Mouse (Mus musculus) lung, postnatal 4 days (tissue): ENCODE data around the gene Gm45799.

Source experiments
- DNase-seq, 2 experiments: peaks; one replicate each; pipeline ENCODE4 v3.0.0; 2021

The Gm45799 gene

GRCm38 (mm10) chr7:105640233-105640893 lies at the start of gene Gm45799, which contains the start of gene Arfip2:
TSS of gene Gm45799 (plus strand) at chr7:105640552.
TSS of gene Arfip2 (minus strand) at chr7:105640416.
- peak; percentile 98 for DNase-seq

GRCm38 (mm10) chr7:105602860-105603623 lies 37.3 kb upstream of the Gm45799 start:
- peak; percentile 68 to 76 for DNase-seq

GRCm38 (mm10) chr7:105608467-105608866 lies 31.9 kb upstream of the Gm45799 start:
- no peak for DNase-seq

- no peak for DNase-seq
Measured at GRCm38 (mm10) chr7:105611767-105612166, 28.6 kb upstream of the Gm45799 start.

- no peak for DNase-seq
Measured at GRCm38 (mm10) chr7:105614400-105614799, 26.0 kb upstream of the Gm45799 start.

GRCm38 (mm10) chr7:105615720-105616119 lies 24.6 kb upstream of the Gm45799 start:
- no peak for DNase-seq

DNA sequence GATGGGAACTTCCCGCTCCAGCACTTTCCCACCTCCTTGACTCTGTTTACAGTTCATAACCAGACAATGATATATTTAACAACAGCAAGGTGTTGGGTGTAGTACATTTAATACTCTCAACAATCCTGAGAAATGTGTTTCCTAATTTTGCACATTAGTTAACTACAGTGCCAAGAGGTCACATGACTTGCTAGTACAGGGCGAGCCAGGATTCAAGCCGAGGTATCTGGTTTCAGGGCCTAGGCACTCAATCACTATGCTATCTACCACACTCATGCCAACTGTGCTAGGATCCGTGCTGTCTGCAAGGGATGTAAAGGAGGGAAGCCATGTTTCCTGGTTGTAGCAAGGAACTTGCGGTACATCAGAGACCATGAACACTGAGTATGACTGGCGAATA lies 23.8 kb upstream of the Gm45799 start:
- DNase-seq: no peak

DNA sequence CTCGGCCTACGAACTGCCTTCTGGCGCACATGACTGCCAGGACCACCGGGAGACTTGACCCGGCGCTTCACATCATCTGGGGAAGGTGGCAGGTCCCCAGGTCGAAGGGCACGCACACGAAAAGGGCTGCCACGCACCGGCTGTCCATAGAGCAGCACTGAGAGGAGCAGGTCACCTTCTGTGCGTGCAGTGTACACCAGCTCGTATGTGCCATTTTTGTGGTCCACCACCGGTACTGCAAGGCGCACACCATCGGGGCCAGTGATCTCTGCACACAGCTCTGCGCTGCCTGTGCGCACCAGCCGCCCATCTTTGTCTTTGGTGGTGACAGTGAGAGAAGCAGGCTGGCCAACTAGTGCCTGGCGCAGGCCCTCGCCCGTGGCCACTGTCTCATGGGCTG lies 22.5 kb upstream of the Gm45799 start:
- DNase-seq: no peak

GRCm38 (mm10) chr7:105619701-105620100 lies 20.7 kb upstream of the Gm45799 start:
- DNase-seq: no peak

- peak; percentile 65 to 82 for DNase-seq
Measured at GRCm38 (mm10) chr7:105621053-105621452, 19.3 kb upstream of the Gm45799 start.

DNA sequence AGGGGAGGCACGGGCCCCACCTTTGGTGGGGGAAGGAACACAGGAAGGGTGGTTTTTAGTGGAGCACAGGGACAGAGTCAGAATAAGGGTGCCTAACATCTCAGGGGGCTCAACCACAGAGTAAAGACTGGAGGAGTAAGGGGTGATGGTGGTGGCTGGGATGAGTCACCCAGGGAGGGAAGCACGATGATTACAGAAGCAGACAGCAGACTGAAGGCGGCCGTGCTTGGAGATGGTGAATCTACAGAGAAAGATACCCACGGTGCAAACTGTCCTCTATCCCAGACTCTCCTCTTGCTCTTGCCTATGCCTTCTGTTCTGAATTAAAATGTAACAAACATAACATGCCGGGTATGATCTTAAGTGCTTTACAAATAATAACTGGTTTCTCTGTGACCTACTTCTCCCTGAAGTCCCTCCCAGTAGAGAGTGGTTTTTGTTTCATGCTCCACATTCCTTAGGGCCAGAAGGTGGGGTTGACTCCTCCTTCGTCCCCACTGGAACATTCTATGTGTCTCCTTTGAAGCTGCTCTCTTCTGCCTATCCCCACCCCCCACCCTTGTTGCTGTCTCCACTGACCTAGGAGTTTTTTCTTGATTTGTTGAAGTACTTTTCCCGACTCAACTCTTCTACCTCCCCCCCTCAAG lies 18.6 kb upstream of the Gm45799 start:
- peak; percentile 33 to 51 for DNase-seq

GRCm38 (mm10) chr7:105625397-105625796 lies 15.0 kb upstream of the Gm45799 start:
- peak; percentile 46 to 75 for DNase-seq

- peak; percentile 79 to 84 for DNase-seq
Measured at GRCm38 (mm10) chr7:105628633-105629032, 11.7 kb upstream of the Gm45799 start.

GRCm38 (mm10) chr7:105632551-105632972 lies 7.8 kb upstream of the Gm45799 start:
- DNase-seq: peak in 1 of 2 experiments; percentile 35

GRCm38 (mm10) chr7:105633127-105633800 lies 7.1 kb upstream of the Gm45799 start, which contains the start of gene Trim3:
TSS of gene Trim3 (minus strand) at chr7:105633571.
- peak; percentile 94 for DNase-seq

- DNase-seq: no peak
Measured at GRCm38 (mm10) chr7:105633801-105634135, 6.6 kb upstream of the Gm45799 start.

DNA sequence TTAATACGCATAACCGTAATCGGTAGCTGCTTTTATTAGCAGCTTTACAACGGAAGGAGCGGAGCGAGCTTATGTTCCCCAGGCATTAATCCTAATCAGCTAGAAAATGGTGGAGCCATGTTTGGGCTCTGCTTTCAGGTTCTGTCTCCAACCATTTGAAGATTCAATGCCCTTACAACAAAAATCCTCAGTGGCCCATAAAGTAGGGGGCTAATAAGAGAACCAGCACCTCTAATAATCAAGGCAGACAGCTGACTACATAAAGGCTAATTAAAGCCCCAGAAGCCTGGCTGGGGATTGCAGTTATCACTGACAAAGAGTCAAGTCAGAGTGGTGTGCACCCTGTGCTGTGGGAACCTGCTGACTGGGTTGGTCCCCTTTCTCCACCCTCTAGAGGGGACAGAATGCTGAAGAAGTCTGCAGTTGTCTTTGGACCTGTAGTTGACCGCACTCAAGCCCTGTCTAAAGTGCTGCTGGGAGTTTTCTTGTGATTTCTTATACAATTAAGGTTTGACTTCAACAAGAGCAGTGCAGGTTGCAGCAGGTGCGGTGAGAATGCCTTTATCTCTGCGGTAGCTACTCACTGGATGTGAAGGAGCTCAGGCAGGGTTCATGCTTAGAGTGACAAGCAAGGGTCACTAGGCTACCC lies 6.0 kb upstream of the Gm45799 start:
- DNase-seq: no peak

DNA sequence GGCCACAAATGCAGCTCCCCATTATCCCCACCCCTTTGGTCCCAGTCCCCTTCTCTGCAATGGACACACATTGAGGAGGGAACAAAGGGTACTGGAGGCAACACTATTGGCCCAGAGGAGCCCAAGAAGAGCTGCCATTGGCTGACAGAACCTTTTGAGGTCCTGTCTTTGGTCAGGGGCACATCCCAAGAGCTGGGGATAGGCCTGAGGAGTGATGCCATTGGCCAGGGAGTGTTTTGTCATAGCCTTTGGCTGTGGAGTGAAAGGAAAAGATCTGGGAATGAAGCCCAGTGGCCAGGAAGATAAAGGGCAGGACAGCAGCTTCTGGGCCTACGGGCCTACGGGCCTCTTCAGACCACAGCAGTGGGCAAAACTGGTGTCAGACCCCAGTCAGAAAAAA lies 4.6 kb upstream of the Gm45799 start:
- DNase-seq: no peak

DNA sequence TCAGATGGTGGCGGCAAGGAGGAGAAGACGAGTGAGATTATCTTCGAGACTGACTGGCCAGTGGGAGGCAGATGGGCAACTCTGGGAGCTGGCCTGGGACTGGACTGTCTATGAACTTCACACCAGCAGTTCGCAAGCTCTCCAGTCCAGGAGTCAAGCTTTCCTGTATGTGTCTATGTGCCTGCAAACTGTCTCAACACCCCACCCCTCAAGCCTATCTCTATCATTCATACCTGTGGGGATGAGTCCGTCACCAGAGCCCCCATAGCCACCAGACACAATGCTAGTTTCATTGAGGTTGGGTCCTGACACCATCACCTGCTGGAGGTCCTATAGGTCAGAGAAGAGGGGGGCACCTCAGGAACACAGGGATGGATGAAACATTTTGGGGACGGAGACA lies 1.6 kb upstream of the Gm45799 start:
- no peak for DNase-seq

- no peak for DNase-seq
Measured at GRCm38 (mm10) chr7:105639304-105639703, 1.0 kb upstream of the Gm45799 start.

DNA sequence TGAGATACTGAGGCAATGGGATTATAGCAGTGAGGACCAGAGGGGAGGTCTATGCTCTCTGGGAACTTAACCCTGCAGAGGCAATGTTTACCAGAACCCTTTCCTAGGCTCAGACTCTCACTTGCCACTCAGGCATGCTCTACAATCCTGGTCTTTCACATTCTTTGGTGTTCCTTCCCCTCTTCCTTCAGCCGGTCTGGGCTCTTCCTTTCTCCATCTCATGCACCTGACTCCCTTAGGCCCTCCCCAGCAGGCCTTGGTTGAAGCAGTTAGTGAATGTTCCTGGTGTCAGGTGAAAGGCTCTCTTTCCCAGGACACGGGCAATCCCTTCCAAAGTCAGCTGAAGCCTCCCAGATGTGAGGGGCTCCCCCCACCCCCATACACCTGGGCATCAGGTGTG lies 596 bp upstream of the Gm45799 start, which contains the start of gene Timm10b:
TSS of gene Timm10b (plus strand) at position 301 of the 400 bp plus-strand sequence.
- DNase-seq: no peak

DNA sequence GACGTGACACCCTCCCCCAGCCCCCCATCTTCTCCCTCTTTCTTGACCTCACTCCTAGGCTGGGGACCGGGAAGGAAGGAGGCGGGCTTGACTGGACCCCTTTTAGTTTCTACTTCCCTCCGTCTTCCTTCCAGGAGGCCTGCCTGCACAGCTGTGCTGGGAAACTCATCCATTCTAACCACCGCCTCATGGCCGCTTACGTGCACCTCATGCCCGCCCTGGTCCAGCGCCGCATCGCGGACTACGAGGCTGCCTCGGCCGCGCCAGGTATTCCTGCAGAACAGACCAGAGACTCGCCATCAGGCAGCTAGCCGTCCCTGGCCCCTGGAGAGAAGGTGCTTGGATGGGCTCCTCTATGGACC lies 523 bp downstream of the Gm45799 start:
- peak; percentile 42 to 49 for DNase-seq

DNA sequence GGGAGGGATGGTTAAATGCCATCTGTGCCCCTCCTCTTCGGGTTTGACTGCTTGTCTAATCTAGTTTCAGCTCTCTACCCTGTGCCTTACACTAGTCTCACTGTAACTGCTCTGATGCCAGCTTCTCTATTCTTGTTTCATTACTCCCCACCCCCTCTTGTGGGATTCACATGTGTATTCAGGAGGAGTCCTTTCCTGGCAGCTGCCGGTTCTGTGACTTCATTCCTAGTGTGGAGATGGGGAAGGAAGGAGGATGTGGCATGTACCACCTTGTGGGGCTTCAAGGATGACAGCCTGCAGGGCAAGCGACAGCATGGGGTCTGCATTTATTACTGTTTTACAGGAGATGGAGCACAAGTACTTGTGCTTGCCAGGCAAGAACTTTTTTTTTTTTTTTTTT lies 1.6 kb downstream of the Gm45799 start:
- no peak for DNase-seq
